Mouse (Mus musculus): ENCODE results near the gene Shbg.
"Not testable (repeated sequence)": the region's sequence is repeated elsewhere in the genome, so short reads cannot be mapped to it uniquely, and the experiment has no call there.

The Shbg gene

GRCm38 (mm10) chr11:69632284-69633089 is 14.8 kb upstream of the Shbg start, which contains the start of gene Fxr2:
TSS of gene Fxr2 (plus strand) at chr11:69632990.
- in situ Hi-C loops (cut with MboI; ENCODE audit: low sequenced_read_pairs): no loop called here

- in situ Hi-C loops (cut with MboI; ENCODE audit: low sequenced_read_pairs): no loop called here
These were observed 12.1 kb upstream of the Shbg start for GRCm38 (mm10) chr11:69629802-69630201.

GRCm38 (mm10) chr11:69628286-69628685 is 10.6 kb upstream of the Shbg start:
- in situ Hi-C loops (cut with MboI; ENCODE audit: low sequenced_read_pairs): no loop called here

- in situ Hi-C loops (cut with MboI; ENCODE audit: low sequenced_read_pairs): not testable (repeated sequence)
These were observed 6.6 kb upstream of the Shbg start for GRCm38 (mm10) chr11:69624339-69624738.

- in situ Hi-C loops (cut with MboI; ENCODE audit: low sequenced_read_pairs): no loop called here
These were observed 5.3 kb upstream of the Shbg start for GRCm38 (mm10) chr11:69623006-69623405.

- in situ Hi-C loops (cut with MboI; ENCODE audit: low sequenced_read_pairs): no loop called here
These were observed 4.7 kb upstream of the Shbg start for GRCm38 (mm10) chr11:69622406-69622805.

GRCm38 (mm10) chr11:69621571-69622268 is 4.0 kb upstream of the Shbg start, which contains the start of gene Sat2:
TSS of gene Sat2 (plus strand) at chr11:69622024.
- in situ Hi-C loops (cut with MboI; ENCODE audit: low sequenced_read_pairs): no loop called here

- in situ Hi-C loops (cut with MboI; ENCODE audit: low sequenced_read_pairs): no loop called here
These were observed 2.8 kb upstream of the Shbg start for GRCm38 (mm10) chr11:69620394-69621081.

GRCm38 (mm10) chr11:69616781-69617180 is 924 bp downstream of the Shbg start:
- in situ Hi-C loops (cut with MboI; ENCODE audit: low sequenced_read_pairs): no loop called here

GRCm38 (mm10) chr11:69614257-69614588 is 3.5 kb downstream of the Shbg start:
- in situ Hi-C loops (cut with MboI; ENCODE audit: low sequenced_read_pairs): not testable (repeated sequence)

- in situ Hi-C loops (cut with MboI; ENCODE audit: low sequenced_read_pairs): no loop called here
These were observed 4.0 kb downstream of the Shbg start for GRCm38 (mm10) chr11:69613553-69614256.

- in situ Hi-C loops (cut with MboI; ENCODE audit: low sequenced_read_pairs): no loop called here
These were observed 6.8 kb downstream of the Shbg start for GRCm38 (mm10) chr11:69610899-69611298.

- in situ Hi-C loops (cut with MboI; ENCODE audit: low sequenced_read_pairs): no loop called here
These were observed 8.3 kb downstream of the Shbg start for GRCm38 (mm10) chr11:69609416-69609815.

- in situ Hi-C loops (cut with MboI; ENCODE audit: low sequenced_read_pairs): no loop called here
These were observed 9.2 kb downstream of the Shbg start for GRCm38 (mm10) chr11:69608525-69608924.

GRCm38 (mm10) chr11:69606832-69607231 is 10.9 kb downstream of the Shbg start:
- in situ Hi-C loops (cut with MboI; ENCODE audit: low sequenced_read_pairs): no loop called here

- in situ Hi-C loops (cut with MboI; ENCODE audit: low sequenced_read_pairs): no loop called here
These were observed 11.3 kb downstream of the Shbg start for GRCm38 (mm10) chr11:69606491-69606795.

GRCm38 (mm10) chr11:69605726-69606490 is 11.8 kb downstream of the Shbg start, which contains the start of gene Atp1b2:
TSS of gene Atp1b2 (minus strand) at chr11:69605942.
- in situ Hi-C loops (cut with MboI; ENCODE audit: low sequenced_read_pairs): no loop called here

GRCm38 (mm10) chr11:69604795-69605664 is 12.7 kb downstream of the Shbg start:
- in situ Hi-C loops (cut with MboI; ENCODE audit: low sequenced_read_pairs): no loop called here

- in situ Hi-C loops (cut with MboI; ENCODE audit: low sequenced_read_pairs): no loop called here
These were observed 13.4 kb downstream of the Shbg start for GRCm38 (mm10) chr11:69604347-69604746.
